Mouse (Mus musculus): ENCODE measurements at regions not wholly inside any gene's neighbourhood (a gene's known extent, or its start where the extent isn't known, plus 50 kb on each side); places are given as distances from the start of the nearest gene placed in this dataset.
A peak's percentile ranks its signal among the peaks of the same experiment; 100 is the strongest.

GRCm38 (mm10) chr13:28680266-28680665 lies 273.2 kb downstream of the Sox4 start:
- no peak for ATAC-seq (ENCODE audit: low read depth)
- WGBS, result 98% methylated on average over 1 of the region's 1 CpGs

DNA sequence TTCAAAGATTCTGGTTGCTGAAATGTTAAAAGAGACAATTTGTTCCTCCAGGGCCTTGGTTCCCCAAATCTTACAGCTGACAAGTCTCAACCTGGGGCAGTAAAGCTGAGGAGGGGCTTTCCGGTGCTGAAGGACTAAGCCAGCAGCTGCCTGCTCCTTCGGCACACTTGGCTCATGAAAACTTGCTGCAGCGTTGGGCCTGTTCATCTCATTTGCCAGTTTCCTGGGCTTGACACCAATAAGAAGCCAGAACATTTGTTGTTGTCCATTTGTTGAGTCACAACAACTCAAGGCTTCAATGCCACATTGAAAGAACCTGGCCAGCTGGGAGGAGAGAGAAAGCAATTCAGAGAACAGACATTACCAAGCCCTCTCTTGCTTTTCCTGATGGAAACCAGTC lies 279.9 kb downstream of the Sox4 start:
- no peaks in the 10 kb centered on the region for H3K9me3 ChIP-seq (ENCODE audit: control insufficient read depth, low read length)
- no peak overlapping the region for H3K4me2 ChIP-seq (ENCODE audit: low read depth, low read length)
- peak; percentile 63 for DNase-seq (ENCODE audit: low spot score)
- peaks cover 13% of the 10 kb centered on the region; the same call in 1 of the 2 replicates for H3K4me1 ChIP-seq (ENCODE audit: control insufficient read depth, insufficient read depth, low read length)
- ATAC-seq (ENCODE audit: low read depth), result no peak
- no peak overlapping the region for H3K4me3 ChIP-seq (ENCODE audit: low read depth, low read length)
- H3K36me3 ChIP-seq (ENCODE audit: control insufficient read depth, insufficient read depth, low read length), result no peaks in the 10 kb centered on the region
- 0 out of 2 replicates have a peak overlapping the region, but pooled peaks have one; percentile 33 for H3K27ac ChIP-seq (replicated peaks; ENCODE audit: low read depth, low read length)
- H3K27me3 ChIP-seq (replicated peaks; ENCODE audit: control insufficient read depth, insufficient read depth, low read length), result no peaks in the 10 kb centered on the region
- H3K9ac ChIP-seq (ENCODE audit: low read depth, low read length), result no peak overlapping the region
- WGBS, result 62% methylated on average over 3 of the region's 3 CpGs

More at GRCm38 (mm10) chr13:28680266-28680665, 273.2 kb downstream of the Sox4 start:
- H3K9ac ChIP-seq (ENCODE audit: low read depth, low read length), result no peak overlapping the region
- no peak for DNase-seq (ENCODE audit: low spot score)
- H3K4me3 ChIP-seq (ENCODE audit: low read depth, low read length), result no peak overlapping the region
- no peaks in the 10 kb centered on the region for H3K36me3 ChIP-seq (ENCODE audit: control insufficient read depth, insufficient read depth, low read length)
- H3K27me3 ChIP-seq (replicated peaks; ENCODE audit: control insufficient read depth, insufficient read depth, low read length), result no peaks in the 10 kb centered on the region
- H3K4me2 ChIP-seq (ENCODE audit: low read depth, low read length), result no peak overlapping the region
- no peak overlapping the region for H3K27ac ChIP-seq (replicated peaks; ENCODE audit: low read depth, low read length)
- peaks cover 10% of the 10 kb centered on the region; the same call in 1 of the 2 replicates for H3K4me1 ChIP-seq (ENCODE audit: control insufficient read depth, insufficient read depth, low read length)
- H3K9me3 ChIP-seq (ENCODE audit: control insufficient read depth, low read length), result no peaks in the 10 kb centered on the region

DNA sequence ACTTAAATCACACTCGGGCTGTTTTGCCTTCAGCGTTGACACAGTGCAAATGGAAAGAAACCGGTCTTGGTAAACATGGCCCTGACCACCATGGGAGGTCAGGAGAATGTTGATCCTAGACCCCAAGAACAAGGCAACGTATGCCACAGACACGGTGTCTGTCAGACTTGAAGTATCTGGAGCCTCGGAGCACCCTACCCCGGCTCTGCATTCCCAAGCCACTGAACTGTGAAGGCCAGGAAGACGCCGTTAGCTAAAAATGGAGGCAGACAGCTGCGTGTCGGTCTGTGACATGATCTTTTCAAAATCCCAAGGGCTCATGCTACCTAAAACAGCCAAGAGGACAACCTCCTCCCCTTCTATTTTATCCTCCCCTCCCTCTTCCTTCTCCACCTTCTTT lies 282.0 kb downstream of the Sox4 start:
- DNase-seq (ENCODE audit: low spot score), result peak; percentile 37

GRCm38 (mm10) chr13:28669832-28670585 lies 283.5 kb downstream of the Sox4 start:
- WGBS, result 89% methylated on average over 4 of the region's 4 CpGs

More for the DNA sequence above, 282.0 kb downstream of the Sox4 start:
- H3K9me3 ChIP-seq (ENCODE audit: control insufficient read depth, low read length), result no peaks in the 10 kb centered on the region
- peak overlapping the region; percentile 40 for H3K27ac ChIP-seq (replicated peaks; ENCODE audit: low read depth, low read length)
- H3K4me1 ChIP-seq (ENCODE audit: control insufficient read depth, insufficient read depth, low read length), result peaks cover 18% of the 10 kb centered on the region
- H3K4me3 ChIP-seq (ENCODE audit: low read depth, low read length), result no peak overlapping the region
- no peaks in the 10 kb centered on the region for H3K27me3 ChIP-seq (replicated peaks; ENCODE audit: control insufficient read depth, insufficient read depth, low read length)
- peak overlapping the region; percentile 24; the same call in 1 of the 2 replicates for H3K4me2 ChIP-seq (ENCODE audit: low read depth, low read length)
- 58% methylated on average over 10 of the region's 11 CpGs for WGBS
- no peak overlapping the region for H3K9ac ChIP-seq (ENCODE audit: low read depth, low read length)
- peaks cover 6% of the 10 kb centered on the region; the same call in 1 of the 2 replicates for H3K36me3 ChIP-seq (ENCODE audit: control insufficient read depth, insufficient read depth, low read length)
- peak; percentile 26; the same call in 1 of the 2 replicates for ATAC-seq (ENCODE audit: low read depth)

DNA sequence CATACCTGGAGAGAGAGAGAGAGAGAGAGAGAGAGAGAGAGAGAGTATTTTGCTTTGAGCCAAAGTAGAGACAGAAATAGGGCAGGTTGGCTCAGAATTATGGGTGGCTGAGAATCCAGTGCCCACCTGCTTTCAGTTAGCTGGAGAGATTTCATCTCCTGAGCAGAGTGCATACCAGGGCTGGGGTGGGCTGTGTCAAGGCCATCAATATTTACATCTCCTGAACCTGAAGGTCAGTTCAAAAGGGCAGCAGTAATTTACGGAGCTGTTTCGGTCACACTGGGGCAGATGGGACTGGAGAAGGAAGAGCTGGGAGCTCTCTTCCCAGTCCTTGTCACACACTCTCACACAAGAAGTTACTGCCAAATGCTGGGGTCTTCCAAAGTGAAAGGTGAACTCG lies 286.7 kb downstream of the Sox4 start:
- H3K4me2 ChIP-seq (ENCODE audit: low read depth, low read length), result no peak overlapping the region

More at GRCm38 (mm10) chr13:28669832-28670585, 283.5 kb downstream of the Sox4 start:
- Histone ChIP-seq H3K36me3 (ENCODE audit: control insufficient read depth, insufficient read depth, low read length) (peaks cover 6% of the 10 kb centered on the region; the same call in 1 of the 2 replicates), H3K4me1 (ENCODE audit: control insufficient read depth, insufficient read depth, low read length) (peaks cover 28% of the 10 kb centered on the region), H3K27me3 (replicated peaks; ENCODE audit: control insufficient read depth, insufficient read depth, low read length) (no peaks in the 10 kb centered on the region), H3K4me3 (ENCODE audit: low read depth, low read length) (no peak overlapping the region), H3K4me2 (ENCODE audit: low read depth, low read length) (no peak overlapping the region), H3K9me3 (ENCODE audit: control insufficient read depth, low read length) (no peaks in the 10 kb centered on the region), H3K9ac (ENCODE audit: low read depth, low read length) (no peak overlapping the region), H3K27ac (replicated peaks; ENCODE audit: low read depth, low read length) (no peak overlapping the region)
- no peak for DNase-seq (ENCODE audit: low spot score)
- ATAC-seq (ENCODE audit: low read depth), result no peak

DNA sequence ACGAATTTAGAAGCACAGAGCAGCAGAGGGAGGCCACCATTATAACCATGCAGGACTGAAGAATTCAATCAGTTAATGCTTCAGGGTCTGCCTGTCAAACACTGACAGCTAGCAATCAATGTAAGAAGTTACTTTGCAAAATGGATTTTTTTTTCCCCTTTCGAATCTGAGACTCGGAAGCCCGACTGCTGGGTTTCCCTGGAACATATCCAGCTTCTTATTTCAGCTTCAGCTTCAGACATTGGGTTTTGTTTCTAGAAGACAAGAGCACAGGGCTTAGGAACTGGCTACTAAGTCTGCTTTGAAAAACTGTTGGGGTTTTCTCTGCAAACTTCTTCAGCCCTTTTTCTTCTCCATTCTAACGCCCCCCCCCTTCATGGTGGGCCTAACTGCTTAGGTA lies 288.4 kb downstream of the Sox4 start:
- DNase-seq (ENCODE audit: low spot score) (no peak), ATAC-seq (ENCODE audit: low read depth) (no peak)
- H3K36me3 ChIP-seq (ENCODE audit: control insufficient read depth, insufficient read depth, low read length), result peaks cover 6% of the 10 kb centered on the region; the same call in 1 of the 2 replicates
- H3K27ac ChIP-seq (replicated peaks; ENCODE audit: low read depth, low read length), result peak overlapping the region; percentile 61; the same call in 1 of the 2 replicates
- H3K4me1 ChIP-seq (ENCODE audit: control insufficient read depth, insufficient read depth, low read length), result peaks cover 34% of the 10 kb centered on the region
- H3K9ac ChIP-seq (ENCODE audit: low read depth, low read length), result no peak overlapping the region
- no peaks in the 10 kb centered on the region for H3K9me3 ChIP-seq (ENCODE audit: control insufficient read depth, low read length)
- no peak overlapping the region for H3K4me3 ChIP-seq (ENCODE audit: low read depth, low read length)
- H3K27me3 ChIP-seq (replicated peaks; ENCODE audit: control insufficient read depth, insufficient read depth, low read length), result no peaks in the 10 kb centered on the region
- no peak overlapping the region for H3K4me2 ChIP-seq (ENCODE audit: low read depth, low read length)
- 23% methylated on average over 5 of the region's 5 CpGs for WGBS

More for the DNA sequence above, 286.7 kb downstream of the Sox4 start:
- Histone ChIP-seq H3K9ac (ENCODE audit: low read depth, low read length) (no peak overlapping the region), H3K9me3 (ENCODE audit: control insufficient read depth, low read length) (no peaks in the 10 kb centered on the region), H3K4me3 (ENCODE audit: low read depth, low read length) (no peak overlapping the region), H3K4me1 (ENCODE audit: control insufficient read depth, insufficient read depth, low read length) (peaks cover 34% of the 10 kb centered on the region), H3K27me3 (replicated peaks; ENCODE audit: control insufficient read depth, insufficient read depth, low read length) (no peaks in the 10 kb centered on the region), H3K36me3 (ENCODE audit: control insufficient read depth, insufficient read depth, low read length) (peaks cover 6% of the 10 kb centered on the region; the same call in 1 of the 2 replicates), H3K27ac (replicated peaks; ENCODE audit: low read depth, low read length) (no peak overlapping the region)
- no peak for ATAC-seq (ENCODE audit: low read depth)
- DNase-seq (ENCODE audit: low spot score), result no peak
- 48% methylated on average over 3 of the region's 3 CpGs for WGBS

GRCm38 (mm10) chr13:28664698-28665097 lies 288.8 kb downstream of the Sox4 start:
- peaks cover 6% of the 10 kb centered on the region; the same call in 1 of the 2 replicates for H3K36me3 ChIP-seq (ENCODE audit: control insufficient read depth, insufficient read depth, low read length)
- no peak overlapping the region for H3K4me2 ChIP-seq (ENCODE audit: low read depth, low read length)
- no peak overlapping the region for H3K4me3 ChIP-seq (ENCODE audit: low read depth, low read length)
- peak overlapping the region; percentile 61 for H3K27ac ChIP-seq (replicated peaks; ENCODE audit: low read depth, low read length)
- no peaks in the 10 kb centered on the region for H3K9me3 ChIP-seq (ENCODE audit: control insufficient read depth, low read length)
- no peaks in the 10 kb centered on the region for H3K27me3 ChIP-seq (replicated peaks; ENCODE audit: control insufficient read depth, insufficient read depth, low read length)
- ATAC-seq (ENCODE audit: low read depth) (no peak), DNase-seq (ENCODE audit: low spot score) (no peak)
- H3K4me1 ChIP-seq (ENCODE audit: control insufficient read depth, insufficient read depth, low read length), result peaks cover 37% of the 10 kb centered on the region
- 48% methylated on average over 4 of the region's 4 CpGs for WGBS
- no peak overlapping the region for H3K9ac ChIP-seq (ENCODE audit: low read depth, low read length)

DNA sequence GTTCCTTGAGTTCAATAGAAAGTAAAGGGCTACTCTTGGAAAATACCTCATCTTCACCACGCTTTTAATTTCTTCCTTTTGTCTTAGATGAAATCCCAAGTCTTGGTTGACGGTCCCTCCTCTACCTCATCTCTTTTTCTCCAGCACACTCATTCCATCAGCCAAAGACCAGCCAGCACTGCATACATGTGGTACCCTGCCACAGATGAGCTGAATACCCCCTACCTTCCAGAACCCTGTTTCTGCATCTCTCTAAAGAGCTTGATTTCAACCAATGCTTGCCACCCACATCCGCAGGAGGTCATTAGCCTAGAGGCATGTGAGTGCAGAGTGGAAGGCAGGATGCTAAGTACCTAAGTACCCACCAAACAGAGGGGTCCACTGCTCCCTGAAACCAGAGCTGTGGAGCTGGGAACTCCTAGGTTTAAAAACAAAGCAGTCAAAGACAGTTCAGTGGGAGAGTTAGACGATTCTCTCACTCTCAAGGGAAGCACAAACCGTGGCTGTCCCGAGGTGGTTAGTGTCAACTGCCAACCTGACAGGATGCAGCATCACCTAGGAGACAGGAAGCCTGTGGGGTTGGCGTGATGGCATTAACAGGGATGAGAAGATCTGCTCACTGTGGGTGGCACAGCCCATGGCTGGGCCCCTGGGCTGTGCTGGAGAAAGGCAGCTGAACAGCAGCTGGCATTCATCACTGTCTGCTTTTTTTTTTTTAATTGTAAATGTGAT lies 289.4 kb downstream of the Sox4 start:
- peak overlapping the region; percentile 61 for H3K27ac ChIP-seq (replicated peaks; ENCODE audit: low read depth, low read length)
- ATAC-seq (ENCODE audit: low read depth) (peak; percentile 69; the same call in 1 of the 2 replicates), DNase-seq (ENCODE audit: low spot score) (peak; percentile 53)

More for the DNA sequence above, 289.4 kb downstream of the Sox4 start:
- H3K27me3 ChIP-seq (replicated peaks; ENCODE audit: control insufficient read depth, insufficient read depth, low read length), result no peaks in the 10 kb centered on the region
- H3K4me2 ChIP-seq (ENCODE audit: low read depth, low read length), result no peak overlapping the region
- H3K9ac ChIP-seq (ENCODE audit: low read depth, low read length), result no peak overlapping the region
- no peaks in the 10 kb centered on the region for H3K9me3 ChIP-seq (ENCODE audit: control insufficient read depth, low read length)
- peaks cover 40% of the 10 kb centered on the region for H3K4me1 ChIP-seq (ENCODE audit: control insufficient read depth, insufficient read depth, low read length)
- 35% methylated on average over 7 of the region's 7 CpGs for WGBS
- peaks cover 6% of the 10 kb centered on the region; the same call in 1 of the 2 replicates for H3K36me3 ChIP-seq (ENCODE audit: control insufficient read depth, insufficient read depth, low read length)
- no peak overlapping the region for H3K4me3 ChIP-seq (ENCODE audit: low read depth, low read length)

Data from embryonic facial prominence, embryonic 14.5 days (tissue).